Mouse (Mus musculus): ENCODE data around the gene Acsf2.
A peak's percentile ranks its signal among the peaks of the same experiment; 100 is the strongest.

GRCm38 (mm10) chr11:94543932-94544331, 57.7 kb downstream of the Acsf2 start:
- TF ChIP-seq KAT2A (conservative IDR thresholded peaks at IDR 0.05; ENCODE audit: low read depth, low read length), result no peak
- no peak for TF ChIP-seq POLR2AphosphoS2 (IDR thresholded peaks at IDR 0.05; ENCODE audit: low read length)
- no peak for TF ChIP-seq NRF1 (IDR thresholded peaks at IDR 0.05; ENCODE audit: insufficient read depth, low read depth, low read length, poor library complexity, severe bottlenecking)
- no peak for TF ChIP-seq ETS1 (IDR thresholded peaks at IDR 0.05; ENCODE audit: low read depth, low read length)
- peak; percentile 71 to 82 (median 73) for TF ChIP-seq CTCF (IDR thresholded peaks at IDR 0.05 in 2 of 3, conservative IDR thresholded peaks at IDR 0.05 in 1 of 3; ENCODE audit: control insufficient read depth in 1 of 3, insufficient read depth in 1 of 3, low read depth in 2 of 3, low read length in 3 of 3, poor library complexity in 1 of 3, severe bottlenecking in 1 of 3)
- TF ChIP-seq CHD2 (IDR thresholded peaks at IDR 0.05; ENCODE audit: low read length), result no peak
- no peak for TF ChIP-seq MAX (IDR thresholded peaks at IDR 0.05; ENCODE audit: low read length)
